Mouse (Mus musculus) testis, postnatal 10 days (tissue): ENCODE measurements around the gene Vapa.
A peak's percentile ranks its signal among the peaks of the same experiment; 100 is the strongest.
"Not testable (repeated sequence)": the region's sequence is repeated elsewhere in the genome, so short reads cannot be mapped to it uniquely, and the experiment has no call there.

Experiments used
- DNase-seq: peaks from one replicate; pipeline ENCODE4 v3.0.0; 2021; ENCODE audit warnings: low spot score

The Vapa gene

GRCm38 (mm10) chr17:65562761-65563160, 50.6 kb downstream of the Vapa start:
- peak; percentile 86 for DNase-seq

- no peak for DNase-seq
Measured at GRCm38 (mm10) chr17:65561361-65562015, 51.9 kb downstream of the Vapa start.

DNA sequence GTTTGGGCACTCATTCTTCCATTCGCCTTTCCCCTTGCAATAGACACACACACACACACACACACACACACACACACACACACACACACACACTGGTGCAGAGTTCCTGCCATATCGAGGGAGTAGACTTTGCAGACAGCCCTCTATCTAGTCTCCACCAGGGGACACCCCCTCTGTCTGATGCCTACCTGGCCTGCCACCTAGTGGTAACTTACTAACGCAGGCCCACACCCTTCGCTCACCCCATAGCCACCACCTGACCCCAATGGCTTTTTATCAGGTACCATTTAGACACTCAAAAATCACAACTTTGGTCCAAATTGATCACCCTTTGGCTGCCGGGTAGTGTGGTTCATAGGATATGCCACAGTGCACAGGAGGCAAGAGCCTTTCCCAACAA, 54.1 kb downstream of the Vapa start:
- no peak for DNase-seq

GRCm38 (mm10) chr17:65558788-65559187, 54.6 kb downstream of the Vapa start:
- DNase-seq = no peak

- DNase-seq = peak; percentile 85
Measured at GRCm38 (mm10) chr17:65558217-65558616, 55.1 kb downstream of the Vapa start.

DNA sequence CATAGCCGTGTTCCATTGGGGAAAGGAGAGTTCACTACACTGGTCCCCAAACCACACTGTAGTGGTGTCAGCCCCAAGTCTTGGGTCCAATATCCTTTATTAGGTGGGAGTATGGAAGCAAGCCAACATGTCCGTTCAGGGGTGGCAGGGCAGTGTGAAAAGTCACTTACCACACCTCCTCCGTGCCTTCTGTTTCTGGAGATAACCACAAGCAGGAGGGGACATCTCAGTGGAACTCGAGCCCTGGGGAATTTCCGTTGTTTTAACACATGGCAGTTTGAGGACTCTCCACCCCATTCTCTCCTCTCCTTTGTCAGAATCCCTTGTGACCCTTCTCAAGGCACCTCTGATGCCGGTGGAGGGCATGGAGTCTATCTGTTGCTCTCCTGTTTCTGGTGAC, 56.1 kb downstream of the Vapa start:
- no peak for DNase-seq

- no peak for DNase-seq
Measured at GRCm38 (mm10) chr17:65556798-65557197, 56.6 kb downstream of the Vapa start.

GRCm38 (mm10) chr17:65552426-65552997, 60.8 kb downstream of the Vapa start:
- no peak for DNase-seq

- DNase-seq = no peak
Measured at GRCm38 (mm10) chr17:65550357-65550756, 63.0 kb downstream of the Vapa start.

DNA sequence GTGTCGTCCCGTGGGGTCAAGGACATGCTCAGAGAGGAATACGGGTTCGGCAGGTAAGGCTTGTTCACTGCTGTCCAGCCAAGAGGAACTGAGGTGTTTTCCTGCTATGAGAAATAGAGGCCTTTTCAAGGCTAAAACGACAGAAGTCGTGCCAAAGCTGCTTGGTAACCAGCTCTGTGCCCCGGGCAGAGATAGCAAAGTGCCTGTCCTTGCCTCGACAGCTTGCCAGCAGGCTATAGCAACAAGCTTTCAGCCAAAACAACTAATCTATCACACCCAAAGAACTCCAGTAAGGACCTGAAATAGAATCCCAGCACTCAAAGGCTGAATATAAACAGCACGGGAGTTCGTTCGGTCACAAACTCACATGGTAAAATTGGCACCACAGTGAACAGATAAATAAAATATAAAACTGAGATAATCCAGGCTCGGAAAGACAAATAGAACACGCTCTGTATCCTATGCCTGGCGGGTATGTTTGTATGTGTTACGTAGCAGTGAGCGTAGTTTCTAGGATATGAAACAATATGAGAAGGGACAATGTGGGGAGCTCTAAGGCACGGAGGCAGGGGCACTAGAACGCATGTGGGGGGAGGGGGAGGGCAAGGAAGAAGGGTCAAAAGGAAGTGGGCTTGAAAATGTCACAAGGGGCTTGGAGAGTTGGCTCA, 64.5 kb downstream of the Vapa start:
- no peak for DNase-seq

GRCm38 (mm10) chr17:65546221-65546620, 67.1 kb downstream of the Vapa start:
- not testable (repeated sequence) for DNase-seq

DNA sequence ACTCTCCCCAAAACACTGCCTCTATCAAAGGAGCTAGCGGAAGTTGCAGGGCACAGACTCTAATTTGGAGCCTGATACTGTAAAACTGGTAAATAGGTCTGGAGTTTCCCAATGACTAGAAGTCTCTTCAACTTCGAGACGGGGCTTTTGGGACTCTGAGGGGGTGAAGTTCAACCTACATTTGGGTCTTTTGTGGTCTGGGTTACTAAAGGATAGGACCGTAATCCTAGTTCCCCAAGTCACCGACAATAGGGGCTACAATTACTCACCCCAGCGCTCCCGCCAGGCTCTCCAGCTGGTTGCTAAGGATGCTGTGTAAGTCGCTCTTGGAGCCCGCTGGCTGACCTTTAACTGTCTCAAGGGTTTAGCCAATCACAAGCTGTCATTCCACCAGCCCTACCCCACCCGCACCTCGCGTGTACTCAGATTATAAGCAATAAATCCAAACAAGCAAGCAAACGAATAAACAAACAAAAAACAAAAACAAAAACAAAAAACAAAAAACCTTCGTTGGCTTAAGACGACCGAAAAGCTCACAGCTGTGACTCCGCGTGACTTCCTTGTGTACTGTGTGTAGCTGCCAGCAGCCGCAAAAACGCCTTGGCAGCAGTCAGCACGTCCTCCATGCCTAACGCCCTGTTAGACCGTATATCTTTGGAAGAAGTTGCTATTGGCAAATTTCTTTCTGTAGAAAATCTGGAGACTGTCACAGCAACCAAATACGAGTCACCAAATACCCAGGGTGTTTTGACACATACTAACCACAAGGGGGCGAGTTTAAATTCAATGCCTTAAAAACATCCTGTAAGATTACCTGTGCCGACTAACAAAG, 72.7 kb downstream of the Vapa start, which contains the start of gene Tmem232:
Gene Tmem232 (minus strand): TSS at position 342 of the 832 bp plus-strand sequence.
- no peak for DNase-seq

DNA sequence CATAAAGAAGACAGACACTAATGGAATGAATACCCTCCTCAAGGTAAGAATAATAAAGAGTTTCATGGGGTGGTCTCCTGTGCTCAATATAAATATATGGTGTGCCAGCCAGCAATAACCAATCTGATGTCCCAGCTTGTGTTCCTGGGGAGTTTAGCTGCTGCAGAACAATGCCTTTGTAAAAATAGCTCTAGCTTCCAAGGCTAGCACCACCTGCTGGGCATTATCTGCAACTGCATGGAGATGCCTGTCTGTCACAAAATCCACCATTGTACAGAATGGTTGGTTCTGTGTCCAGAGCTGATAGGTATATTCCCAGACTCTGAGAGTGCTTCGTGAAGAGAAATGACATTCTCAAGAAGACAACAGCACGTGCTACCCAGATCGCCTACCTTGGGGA, 77.2 kb downstream of the Vapa start:
- peak; percentile 64 for DNase-seq

DNA sequence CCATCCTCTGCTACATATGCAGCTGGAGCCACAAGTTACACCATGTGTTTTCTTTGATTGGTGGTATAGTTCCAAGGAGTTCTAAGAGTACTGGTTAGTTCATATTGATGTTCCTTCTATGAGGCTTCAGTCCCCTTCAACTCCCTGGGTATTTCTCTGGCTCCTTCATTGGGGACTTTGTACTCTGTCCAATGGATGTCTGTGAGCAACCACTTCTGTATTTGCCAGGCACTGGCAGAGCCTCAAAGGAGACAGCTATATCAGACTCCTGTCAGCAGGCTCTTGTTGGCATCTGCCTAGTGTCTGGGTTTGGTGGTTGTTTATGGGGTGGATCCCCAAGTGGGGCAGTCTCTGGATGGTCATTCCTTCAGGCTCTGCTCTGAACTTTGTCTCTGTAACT, 81.0 kb downstream of the Vapa start:
- DNase-seq = not testable (repeated sequence)
